Mouse (Mus musculus): ENCODE results near the gene Krtap26-1.

Gene Krtap26-1

GRCm38 (mm10) chr16:88647358-88647846, at the start of gene Krtap26-1:
TSS of gene Krtap26-1 (minus strand) at chr16:88647796.
- DNase-seq (ENCODE audit: low read depth): no peak

GRCm38 (mm10) chr16:88696256-88696655, 48.7 kb upstream of the Krtap26-1 start:
- DNase-seq (ENCODE audit: low read depth): no peak

GRCm38 (mm10) chr16:88681282-88681681, 33.7 kb upstream of the Krtap26-1 start:
- DNase-seq (ENCODE audit: low read depth): no peak

GRCm38 (mm10) chr16:88679099-88679498, 31.5 kb upstream of the Krtap26-1 start:
- no peak for DNase-seq (ENCODE audit: low read depth)

GRCm38 (mm10) chr16:88671571-88671970, 24.0 kb upstream of the Krtap26-1 start, which contains the start of gene Krtap27-1:
TSS of gene Krtap27-1 (minus strand) at chr16:88671671.
- no peak for DNase-seq (ENCODE audit: low read depth)

- no peak for DNase-seq (ENCODE audit: low read depth)
Observed at GRCm38 (mm10) chr16:88657426-88657825, 9.8 kb upstream of the Krtap26-1 start.

- DNase-seq (ENCODE audit: low read depth): no peak
Observed at GRCm38 (mm10) chr16:88651952-88652351, 4.4 kb upstream of the Krtap26-1 start.

- DNase-seq (ENCODE audit: low read depth): no peak
Observed at GRCm38 (mm10) chr16:88651082-88651481, 3.5 kb upstream of the Krtap26-1 start.

GRCm38 (mm10) chr16:88646366-88647111, 1.1 kb downstream of the Krtap26-1 start:
- DNase-seq (ENCODE audit: low read depth): no peak

GRCm38 (mm10) chr16:88640053-88640452, 7.5 kb downstream of the Krtap26-1 start:
- no peak for DNase-seq (ENCODE audit: low read depth)

- no peak for DNase-seq (ENCODE audit: low read depth)
Observed at GRCm38 (mm10) chr16:88635142-88635541, 12.5 kb downstream of the Krtap26-1 start.

- no peak for DNase-seq (ENCODE audit: low read depth)
Observed at GRCm38 (mm10) chr16:88631474-88631873, 16.1 kb downstream of the Krtap26-1 start.

GRCm38 (mm10) chr16:88627566-88627965, 20.0 kb downstream of the Krtap26-1 start, which contains the start of gene 2310079G19Rik:
TSS of gene 2310079G19Rik (minus strand) at chr16:88627666.
- DNase-seq (ENCODE audit: low read depth): no peak

- DNase-seq (ENCODE audit: low read depth): no peak
Observed at GRCm38 (mm10) chr16:88612712-88613111, 34.9 kb downstream of the Krtap26-1 start.

- DNase-seq (ENCODE audit: low read depth): no peak
Observed at GRCm38 (mm10) chr16:88611922-88612321, 35.7 kb downstream of the Krtap26-1 start, which contains the start of gene Krtap24-1. TSS of gene Krtap24-1 (minus strand) at chr16:88612279.

- no peak for DNase-seq (ENCODE audit: low read depth)
Observed at GRCm38 (mm10) chr16:88604570-88604969, 43.0 kb downstream of the Krtap26-1 start.

GRCm38 (mm10) chr16:88602464-88602863, 45.1 kb downstream of the Krtap26-1 start:
- no peak for DNase-seq (ENCODE audit: low read depth)

GRCm38 (mm10) chr16:88600303-88600702, 47.3 kb downstream of the Krtap26-1 start:
- no peak for DNase-seq (ENCODE audit: low read depth)

GRCm38 (mm10) chr16:88599504-88600237, 47.9 kb downstream of the Krtap26-1 start:
- DNase-seq (ENCODE audit: low read depth): no peak

All from NIH3T3 (cell line).